Mouse (Mus musculus) urinary bladder, postnatal 10 days (tissue): ENCODE data around the gene Naa15.
"Not testable (repeated sequence)": the region's sequence is repeated elsewhere in the genome, so short reads cannot be mapped to it uniquely, and the experiment has no call there.

ENCODE experiments used
- DNase-seq: peaks from one replicate; pipeline ENCODE4 v3.0.0; 2022; ENCODE audit warnings: low spot score

The Naa15 gene

DNA sequence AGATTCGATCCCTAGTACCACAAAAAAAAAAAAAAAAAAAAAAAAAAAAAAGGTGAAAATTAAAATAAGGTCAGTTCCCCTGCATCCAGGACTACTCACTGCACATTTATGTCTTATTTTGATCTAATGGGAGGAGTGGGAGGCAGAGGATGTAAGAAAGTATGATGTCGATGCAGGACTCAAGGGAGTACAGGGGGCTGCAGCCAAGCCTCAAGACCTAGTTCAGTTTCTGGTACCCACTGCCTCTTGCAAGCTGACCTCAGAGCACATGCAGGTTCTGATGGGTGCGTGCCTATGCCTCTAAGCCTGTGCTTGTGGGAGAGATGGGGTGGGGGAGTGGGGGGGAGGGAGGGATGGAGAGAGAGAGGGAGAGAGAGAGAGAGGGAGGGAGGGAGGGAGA, 20.1 kb upstream of the Naa15 start:
- DNase-seq = no peak

DNA sequence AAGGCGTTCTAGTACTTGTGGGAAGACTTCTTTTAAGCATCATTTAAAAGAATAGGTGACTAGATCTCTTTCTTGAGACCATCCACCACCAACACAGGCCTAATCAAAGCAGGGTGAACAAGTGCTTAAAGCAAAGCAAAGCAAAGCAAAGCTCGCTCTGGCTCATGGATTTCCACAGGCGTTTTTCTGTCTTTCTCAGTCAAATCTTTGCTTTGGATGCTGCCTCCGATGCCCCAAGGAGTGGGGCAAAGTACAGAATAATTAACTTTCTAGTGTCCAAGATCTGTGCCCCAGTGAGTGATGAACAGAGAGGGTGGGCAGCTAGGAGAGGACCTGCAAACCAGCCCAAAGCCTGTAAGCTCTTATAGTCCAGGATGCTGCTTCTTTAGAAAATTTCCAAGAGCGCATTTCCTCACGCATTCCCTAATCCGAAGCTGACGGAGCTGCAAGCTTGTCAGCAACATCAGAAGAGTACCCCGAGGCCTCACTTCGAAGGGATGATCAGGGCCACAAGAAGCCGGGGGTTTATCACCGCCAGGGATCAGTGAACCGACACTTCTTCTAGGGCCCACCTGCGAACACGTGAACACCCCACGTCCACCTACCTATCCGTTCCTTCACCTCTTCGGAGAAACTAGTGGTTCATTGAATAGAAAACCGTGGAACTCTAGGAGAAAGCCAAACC, 19.3 kb upstream of the Naa15 start:
- no peak for DNase-seq

DNA sequence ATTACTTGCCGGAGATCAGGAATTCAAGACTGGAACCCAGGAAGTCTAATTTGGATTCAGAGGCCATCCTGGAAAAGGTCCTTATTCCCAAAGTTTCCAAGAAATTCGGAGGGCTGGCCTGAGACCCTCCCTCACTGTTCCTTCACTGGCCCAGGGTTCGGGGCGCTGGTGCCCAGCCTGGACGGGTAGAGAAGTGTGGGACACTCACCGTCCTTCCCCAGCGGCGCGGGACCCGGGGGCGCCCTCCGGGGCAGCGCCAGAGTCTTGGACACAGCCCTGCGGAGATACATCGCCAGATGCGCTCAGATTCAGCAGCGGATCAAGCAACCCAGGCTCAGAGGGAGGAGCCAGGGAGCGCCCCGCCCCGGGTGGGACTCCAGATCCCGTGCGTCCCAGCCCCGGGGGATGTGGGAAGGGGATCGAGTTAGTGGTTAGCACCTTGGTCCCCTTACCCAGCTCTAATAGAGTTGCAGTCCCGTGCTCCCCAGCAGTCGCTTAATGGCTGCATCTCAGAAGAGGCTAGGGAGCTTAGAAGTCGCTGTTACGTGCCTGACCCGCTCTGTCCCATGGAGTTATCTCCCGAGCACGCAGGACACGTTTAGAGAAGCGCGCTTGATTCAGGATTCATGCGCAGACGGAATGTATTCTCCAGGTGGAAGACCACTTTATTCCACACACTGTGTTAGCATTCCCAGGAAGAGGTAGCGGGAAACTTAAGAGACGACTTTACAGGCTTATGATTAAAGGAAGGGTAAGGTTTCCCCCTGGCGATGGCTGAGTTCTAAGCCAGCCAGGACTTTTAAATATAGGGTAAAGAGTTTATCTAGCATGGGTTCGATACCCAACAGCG, 18.5 kb upstream of the Naa15 start, which contains the start of gene Mgarp:
TSS of gene Mgarp (minus strand) at position 520 of the 850 bp plus-strand sequence.
- DNase-seq = no peak

DNA sequence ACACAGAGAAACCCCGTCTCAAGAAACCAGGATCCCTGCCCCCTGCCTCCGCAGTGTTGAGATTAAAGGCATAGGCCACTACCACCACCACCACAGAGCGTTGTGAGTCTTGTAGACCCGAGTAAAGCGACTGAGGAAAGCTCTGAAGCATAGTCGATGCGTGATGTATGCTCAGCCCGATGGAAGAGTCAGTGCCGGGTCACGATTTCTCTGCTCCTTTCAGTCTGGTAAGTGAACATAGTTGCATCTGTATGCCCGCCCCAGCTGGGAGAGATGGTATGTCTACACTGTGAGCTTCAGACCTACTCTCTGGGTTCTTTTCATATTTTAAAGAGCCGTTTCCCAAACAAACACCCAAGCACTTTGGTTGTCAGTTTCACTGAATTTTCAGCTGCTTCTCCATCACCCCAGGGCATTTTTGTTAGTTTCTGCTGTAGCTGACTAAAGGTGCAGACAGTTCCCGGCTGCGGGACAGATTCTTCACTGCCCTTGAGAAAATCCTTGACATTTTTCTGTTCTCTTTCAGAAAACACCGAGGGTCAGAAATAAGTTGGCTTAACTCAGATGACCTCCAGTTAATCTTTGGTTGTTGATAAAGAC, 17.1 kb upstream of the Naa15 start:
- DNase-seq = no peak

DNA sequence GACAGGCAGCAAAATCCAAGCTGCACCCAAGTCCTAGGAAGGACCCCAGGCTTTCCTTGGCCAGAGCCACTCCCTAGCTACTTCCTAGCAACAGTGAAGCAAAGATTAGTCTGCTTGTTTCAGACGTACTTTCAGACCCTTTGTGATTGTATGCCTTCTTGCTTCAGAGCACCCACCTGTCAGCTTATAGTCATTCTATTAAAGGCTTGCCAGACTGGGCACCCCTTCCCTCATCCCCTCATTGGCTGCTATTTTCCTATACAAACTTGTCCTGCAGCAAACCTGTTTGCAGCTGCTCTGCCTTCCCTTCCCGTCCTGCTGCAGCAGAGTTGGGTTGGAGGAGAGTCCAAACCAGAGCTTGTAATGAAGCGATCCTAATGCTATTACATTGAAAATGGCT, 16.3 kb upstream of the Naa15 start:
- no peak for DNase-seq

DNA sequence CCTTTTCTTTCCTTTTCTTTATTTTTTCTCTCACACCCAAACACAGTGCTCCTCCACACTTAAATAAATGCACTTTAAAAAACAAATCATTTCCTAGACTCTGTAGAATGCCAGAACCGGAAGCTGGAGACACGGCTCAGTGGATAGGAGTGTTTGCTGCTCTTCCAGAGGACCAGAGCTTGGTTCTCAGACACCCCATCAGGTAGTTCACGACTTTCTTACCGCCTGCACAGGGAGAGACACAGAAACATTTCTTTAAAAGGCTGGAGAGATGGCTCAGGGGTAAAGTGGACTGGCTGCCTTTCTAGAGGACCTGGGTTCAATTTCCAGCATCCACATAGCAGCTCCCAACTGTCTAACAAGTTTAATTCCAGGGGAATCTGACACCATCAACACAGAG, 15.4 kb upstream of the Naa15 start:
- no peak for DNase-seq

DNA sequence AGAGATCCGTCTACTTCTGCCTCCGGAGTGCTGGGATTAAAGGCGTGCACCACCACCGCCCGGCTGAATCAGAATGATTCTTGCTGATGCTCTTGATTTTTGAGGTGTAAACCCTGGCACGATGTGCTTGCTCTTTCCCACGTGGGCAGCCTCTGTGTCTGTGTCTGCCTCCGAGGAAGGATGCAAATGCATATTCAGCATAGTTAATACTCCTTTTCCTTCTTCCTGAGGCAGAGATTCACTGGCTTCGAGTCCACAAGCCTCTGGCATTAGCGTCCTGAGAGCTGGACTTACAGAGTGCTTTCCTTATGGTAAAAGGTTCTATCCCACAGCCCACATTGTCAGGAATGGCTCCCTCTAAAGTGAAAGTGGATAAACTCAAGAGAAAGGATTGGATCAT, 14.3 kb upstream of the Naa15 start:
- no peak for DNase-seq

DNA sequence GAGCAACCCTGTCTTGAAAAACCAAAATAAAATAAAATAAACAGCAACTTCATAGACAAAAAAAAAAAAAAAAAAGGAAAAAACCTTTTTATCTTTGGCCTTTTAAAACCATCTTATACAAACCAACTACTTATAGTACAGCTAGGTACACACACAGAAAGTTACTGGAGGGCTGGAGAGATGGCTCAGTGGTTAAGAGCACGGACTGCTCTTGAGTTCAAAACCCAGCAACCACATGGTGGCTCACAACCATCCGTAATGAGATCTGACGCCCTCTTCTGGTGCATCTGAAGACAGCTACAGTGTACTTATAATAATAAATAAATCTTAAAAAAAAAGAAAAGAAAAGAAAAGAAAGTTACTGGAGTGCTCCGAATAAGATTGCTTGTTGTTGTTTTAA, 12.9 kb upstream of the Naa15 start:
- DNase-seq = not testable (repeated sequence)

DNA sequence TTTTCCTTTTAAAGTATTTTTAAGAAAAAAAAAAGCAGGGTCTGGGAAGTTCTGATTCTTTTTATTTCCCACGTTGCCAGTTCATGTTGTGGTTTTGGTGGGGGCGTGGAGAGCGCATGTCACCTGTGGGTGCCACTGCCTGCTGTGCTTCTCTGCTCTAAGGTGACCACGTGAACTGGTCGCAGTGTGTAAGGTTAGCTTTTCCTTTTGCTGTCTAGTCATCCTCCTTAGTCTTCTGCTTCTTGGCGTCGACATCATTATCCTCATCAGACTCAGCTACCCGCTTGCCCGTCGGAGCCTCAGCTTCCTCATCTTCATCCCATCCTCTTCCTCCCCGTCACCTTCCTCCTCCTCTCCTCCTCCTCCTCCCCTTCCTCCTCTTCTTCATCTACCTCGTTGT, 12.3 kb upstream of the Naa15 start:
- DNase-seq = no peak

DNA sequence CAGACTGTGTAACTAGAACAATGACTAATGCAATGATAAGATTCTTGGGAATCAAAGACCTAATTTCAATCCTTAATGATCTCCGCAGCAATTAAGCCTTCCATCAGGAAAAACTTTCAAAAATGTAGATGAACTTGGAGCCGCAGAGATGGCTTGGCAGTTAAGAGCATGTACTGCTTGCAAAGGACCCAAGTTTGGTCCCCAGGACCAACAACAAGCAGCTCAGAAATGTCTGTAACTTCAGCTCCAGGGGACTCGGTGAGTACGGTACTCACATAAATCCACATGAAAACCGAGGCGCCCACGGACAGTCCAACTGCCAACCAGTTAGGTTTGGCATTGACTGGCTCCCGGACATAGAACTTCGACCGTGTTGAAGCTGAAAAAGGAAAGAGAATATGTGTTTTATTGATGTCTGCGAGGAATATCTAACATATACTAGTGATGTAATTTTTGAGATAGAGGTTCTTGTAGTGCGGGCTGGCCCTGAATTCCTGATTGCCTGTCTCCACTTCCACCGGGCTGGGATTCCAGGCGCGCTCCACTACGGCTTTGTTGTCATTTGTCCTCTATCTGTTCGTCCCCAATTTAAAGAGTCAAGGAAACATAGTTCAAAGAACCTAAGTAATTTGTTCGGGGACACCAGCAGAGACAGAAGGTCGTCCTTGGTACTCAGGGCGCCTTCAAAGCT, 6.9 kb upstream of the Naa15 start:
- no peak for DNase-seq

DNA sequence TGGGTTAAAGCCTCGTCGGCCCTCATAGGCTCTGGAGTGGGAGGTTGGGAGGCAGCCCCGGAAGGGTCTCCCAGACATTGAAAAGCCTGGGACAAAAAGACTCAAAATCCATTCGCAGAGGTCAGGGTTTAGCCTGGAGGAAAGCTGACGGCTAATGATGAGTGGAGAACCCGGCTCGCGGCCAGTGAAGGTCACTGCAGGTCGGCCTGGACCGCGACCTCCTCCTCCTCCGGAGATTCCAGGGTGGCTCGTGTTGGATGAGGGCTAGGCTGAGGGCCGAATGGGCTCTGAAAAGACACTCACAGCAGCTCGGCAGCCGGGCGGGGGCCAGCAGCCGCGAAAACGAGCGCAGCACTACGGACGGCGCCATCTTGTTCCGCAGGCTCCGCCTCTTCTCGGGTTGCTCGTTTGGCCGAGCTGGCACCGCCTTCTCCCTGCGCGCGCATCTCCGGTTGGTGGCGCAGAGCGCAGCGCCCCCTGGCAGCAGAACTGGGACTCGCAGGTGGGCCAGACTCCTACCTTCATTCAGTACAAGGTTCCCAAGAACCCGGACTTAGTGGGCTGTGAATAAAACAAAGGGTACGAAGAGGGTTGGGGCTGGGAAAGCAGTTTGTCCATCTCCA, 6.3 kb upstream of the Naa15 start, which contains the start of gene Ndufc1:
TSS of gene Ndufc1 (minus strand) at position 428 of the 623 bp plus-strand sequence.
- DNase-seq = peak; percentile 92

DNA sequence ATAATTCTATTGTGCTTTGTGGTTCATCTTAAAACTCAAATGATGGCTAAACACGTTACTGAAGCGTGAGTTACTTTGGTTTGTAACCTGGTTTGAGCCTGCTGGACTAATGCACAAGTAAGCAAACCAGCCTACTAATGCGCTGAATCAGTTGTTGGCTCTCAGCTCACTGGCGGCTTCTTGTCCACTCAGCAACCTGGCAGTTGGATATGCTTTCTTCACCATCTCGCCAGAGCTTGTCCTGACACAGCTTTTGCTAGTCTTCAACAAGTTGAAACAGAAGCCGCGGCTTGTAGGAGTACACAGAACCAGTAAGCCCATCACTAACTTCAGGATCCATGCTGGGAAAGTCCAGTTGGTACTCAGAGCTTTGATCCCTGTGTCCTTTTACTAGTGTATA, 2.5 kb upstream of the Naa15 start:
- no peak for DNase-seq

DNA sequence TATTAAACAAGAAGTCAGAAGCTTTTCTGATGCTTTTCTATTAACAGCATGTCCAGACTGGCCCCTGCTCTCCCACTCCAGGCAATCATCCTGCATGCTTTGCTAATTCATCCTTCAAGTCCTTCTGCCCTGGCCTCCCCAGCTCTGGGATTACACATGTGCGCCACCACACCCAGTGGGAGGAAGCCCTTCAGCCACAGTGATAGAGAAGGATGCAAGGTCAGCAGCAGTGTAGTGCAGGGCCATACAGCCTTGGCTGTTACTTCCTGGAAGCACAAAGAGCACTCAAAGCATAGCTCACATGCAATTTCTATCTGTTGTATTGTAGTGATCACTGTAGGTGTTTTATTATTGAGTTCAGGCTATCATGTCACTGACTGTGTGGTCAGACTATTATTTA, 1.7 kb upstream of the Naa15 start:
- no peak for DNase-seq

DNA sequence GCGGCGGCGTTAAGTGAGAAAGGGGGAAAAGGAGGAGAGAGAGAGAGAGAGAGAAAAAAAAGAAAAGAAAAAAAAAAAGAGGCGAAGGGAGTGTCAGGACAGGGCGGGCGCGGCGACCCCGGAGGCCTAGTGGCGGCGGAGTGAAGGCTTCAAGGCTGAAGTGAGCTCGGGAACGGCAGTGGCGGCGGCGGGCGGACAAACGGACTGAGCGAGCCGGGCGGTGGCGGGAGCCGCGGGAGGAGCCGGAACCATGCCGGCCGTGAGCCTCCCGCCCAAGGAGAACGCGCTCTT, 1.1 kb downstream of the Naa15 start:
- no peak for DNase-seq

DNA sequence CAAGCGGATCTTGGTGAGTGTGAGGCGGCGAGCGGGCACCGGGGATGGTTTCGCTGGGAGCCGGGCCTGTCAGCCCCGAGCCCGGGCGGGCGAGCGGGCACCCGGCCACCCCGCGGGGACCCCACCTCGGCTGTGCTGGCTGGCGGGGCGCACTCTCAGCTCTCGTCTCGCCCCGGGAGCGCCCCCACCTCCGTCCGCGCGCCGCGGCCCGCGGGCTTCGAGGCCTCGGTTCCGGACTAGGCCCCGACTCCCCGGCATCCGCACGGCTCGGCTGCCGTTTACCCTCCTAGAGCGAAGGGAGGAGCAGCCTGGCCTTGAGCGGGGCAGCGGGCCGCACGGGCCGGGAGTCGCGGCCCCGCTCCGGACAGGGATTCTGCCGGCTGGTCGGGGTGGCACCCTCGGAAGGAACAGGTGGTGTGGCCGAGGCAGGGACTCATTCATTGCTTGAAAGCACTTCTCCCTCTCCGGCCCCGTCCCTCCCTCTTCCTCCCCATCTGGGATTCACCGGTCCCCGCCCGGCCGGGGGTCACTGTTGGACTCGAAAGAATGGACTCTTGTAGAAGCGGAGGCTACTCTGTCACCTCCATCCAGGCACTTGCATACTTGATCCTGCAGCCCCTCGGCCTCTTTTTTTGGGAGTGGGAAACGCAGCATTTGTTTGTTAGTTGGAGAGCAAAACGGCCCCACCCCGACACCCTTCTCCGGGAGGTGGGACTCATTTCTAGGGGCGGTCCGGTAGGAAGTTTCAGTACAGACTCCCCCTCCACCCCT, 1.6 kb downstream of the Naa15 start:
- DNase-seq = no peak

DNA sequence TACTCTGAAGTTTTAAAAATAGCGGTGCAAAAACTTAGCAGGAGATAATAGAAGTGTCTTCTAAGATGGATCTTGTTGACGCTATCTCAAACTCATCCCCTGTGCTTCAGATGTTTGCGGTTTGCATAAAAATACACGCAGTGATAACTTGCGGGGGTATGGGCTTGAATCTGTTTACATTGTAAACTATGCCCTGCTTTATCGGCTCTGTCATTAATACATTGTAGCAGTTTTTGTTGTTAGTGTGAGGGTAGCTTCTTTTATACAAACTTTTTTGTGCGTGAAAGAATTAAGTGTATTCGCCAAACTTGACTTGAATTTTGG, 2.1 kb downstream of the Naa15 start:
- no peak for DNase-seq

DNA sequence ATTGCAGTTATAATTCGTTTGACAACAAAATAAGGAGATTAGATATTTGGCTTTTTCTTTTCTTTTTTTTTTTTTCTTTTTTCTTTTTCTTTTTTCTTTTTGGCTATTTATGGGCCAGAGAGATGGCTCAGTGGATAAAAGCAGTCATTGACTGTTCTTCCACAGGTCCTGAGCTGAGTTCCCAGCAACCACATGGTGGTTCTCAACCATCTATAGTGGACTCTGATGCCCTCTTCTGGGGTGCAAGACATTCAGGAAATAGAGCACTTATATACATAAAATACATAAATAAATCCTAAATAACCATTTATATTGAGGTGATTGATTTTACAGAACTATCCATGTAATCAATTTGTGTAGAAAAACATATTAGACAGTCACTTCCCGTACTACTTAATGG, 2.5 kb downstream of the Naa15 start:
- no peak for DNase-seq

DNA sequence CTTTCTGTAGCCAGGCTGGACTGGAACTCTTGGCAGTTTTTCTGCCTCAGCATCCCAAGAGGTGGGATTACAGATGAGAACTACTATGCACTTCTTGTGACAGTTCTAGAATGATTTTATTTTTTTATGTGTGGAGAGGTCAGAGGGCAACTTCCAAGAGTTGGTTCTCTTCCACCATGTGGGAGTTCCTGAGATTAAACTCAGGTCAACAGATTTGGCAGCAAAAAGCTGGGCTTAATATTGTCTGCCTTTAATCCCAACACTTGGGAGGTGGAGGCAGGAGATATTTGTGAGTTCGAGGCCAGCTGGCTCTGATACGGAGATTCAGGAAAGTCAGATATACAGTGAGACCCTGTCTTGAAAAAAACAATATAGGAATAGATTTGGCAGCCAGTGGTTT, 3.0 kb downstream of the Naa15 start:
- no peak for DNase-seq

DNA sequence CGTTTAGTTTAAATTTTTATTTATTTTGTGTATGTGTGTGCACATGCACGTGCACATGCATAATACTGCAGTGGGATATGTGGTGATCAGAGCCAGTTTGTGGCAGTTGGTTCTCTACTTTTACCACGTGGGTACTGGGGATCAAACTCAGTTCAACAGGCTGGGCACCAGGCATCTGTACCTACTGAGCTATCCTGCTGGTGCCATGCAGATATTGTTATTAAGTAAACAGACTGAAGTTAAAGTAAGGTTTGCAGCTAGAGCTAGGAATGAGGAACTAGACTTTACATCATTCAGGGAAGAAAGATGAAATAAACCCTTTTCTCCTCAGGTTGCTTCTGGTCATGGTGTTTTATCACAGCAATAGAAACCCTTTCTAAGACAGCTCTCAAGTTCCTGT, 7.0 kb downstream of the Naa15 start:
- DNase-seq = no peak

DNA sequence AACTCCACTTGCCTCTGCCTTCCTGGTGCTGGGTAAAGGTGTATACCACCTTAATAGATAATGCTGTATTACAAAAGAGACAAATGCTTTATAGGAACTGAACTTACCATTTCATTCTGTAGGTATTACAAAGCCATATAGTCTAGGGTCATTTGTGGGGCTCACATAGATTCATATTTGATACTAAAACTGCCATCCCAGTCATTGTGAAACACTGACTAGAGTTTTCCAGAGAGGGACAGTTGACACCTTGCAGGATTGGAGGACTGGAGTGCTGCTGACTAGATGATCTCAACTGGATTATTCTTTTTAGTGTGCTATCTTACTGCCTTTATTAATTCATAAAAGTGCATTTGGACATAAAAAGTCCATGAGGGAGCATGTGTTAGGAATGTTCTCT, 10.4 kb downstream of the Naa15 start:
- no peak for DNase-seq

DNA sequence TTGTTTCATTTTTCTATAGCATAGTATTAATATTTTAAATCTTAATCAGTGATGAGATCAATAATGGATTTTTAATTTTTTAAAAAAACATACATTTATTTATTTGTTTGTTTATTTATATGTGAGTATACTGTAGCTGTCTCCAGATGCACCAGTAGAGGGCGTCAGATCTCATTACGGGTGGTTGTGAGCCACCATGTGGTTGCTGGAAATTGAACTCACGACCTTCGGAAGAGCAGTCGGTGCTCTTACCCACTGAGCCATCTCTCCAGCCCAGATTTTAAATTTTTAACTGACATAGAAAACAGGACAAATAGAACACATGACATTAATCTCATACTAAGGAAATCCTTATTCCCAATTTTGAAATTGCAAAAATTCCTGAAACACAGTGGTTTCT, 19.4 kb downstream of the Naa15 start:
- DNase-seq = not testable (repeated sequence)
